Comparison of ENCODE assay signal across 20 mouse cellular contexts in genomic region chr8:120263879-120264278, GRCm38 (mm10). TPM values are rescaled to one million over a fixed set of nuclear protein-coding genes. Genes with fewer than 3 reads are reported as not detected.
A peak's percentile ranks its signal among the peaks of the same experiment; 100 is the strongest.
DNase-seq lines count a peak whose midpoint lies in the region; ATAC-seq lines count a peak whose summit lies in the region.
"Had no signal": no experiment of that assay in that cellular context is flagged by ENCODE, and none has a peak within 500 bp of the region (broad histone marks: within the 10 kb centered on the region; RNA-seq: fewer than 3 reads in every experiment).

No protein-coding gene starts in this region.

- no peak overlapping the region for H3K4me2 ChIP-seq in hindbrain, embryonic 14.5 days (replicated peaks)
- no peak overlapping the region for H3K4me2 ChIP-seq in midbrain, embryonic 16.5 days (ENCODE audit: low read length)
- H3K4me2 ChIP-seq in embryonic facial prominence, embryonic 13.5 days: no peak overlapping the region
- H3K4me2 ChIP-seq in midbrain, embryonic 14.5 days (ENCODE audit: low read length): no peak overlapping the region

- intact Hi-C loops in left cerebral cortex, postnatal 10 days (cut with DNase I): loop anchor here (10.0 kb wide), 1 partner anchor 89 kb away; the partner anchor contains the start of gene Fam92b

- no peak overlapping the region for H3K9ac ChIP-seq in hindbrain, embryonic 14.5 days
- H3K9ac ChIP-seq in midbrain, embryonic 16.5 days (ENCODE audit: low read depth, low read length): no peak overlapping the region
- H3K9ac ChIP-seq in embryonic facial prominence, embryonic 13.5 days: no peak overlapping the region
- H3K9ac ChIP-seq in midbrain, embryonic 14.5 days (replicated peaks; ENCODE audit: low read length): no peak overlapping the region
- H3K9ac ChIP-seq: liver, embryonic 15.5 days had no signal

- H3K27ac ChIP-seq in hindbrain, embryonic 10.5 days: peak overlapping the region; percentile 92; the same call in 1 of the 2 replicates
- H3K27ac ChIP-seq in hindbrain, embryonic 14.5 days: no peak overlapping the region
- peak overlapping the region; percentile 93 for H3K27ac ChIP-seq in midbrain, embryonic 10.5 days (replicated peaks)
- H3K27ac ChIP-seq in midbrain, embryonic 16.5 days (ENCODE audit: low read length): no peak overlapping the region
- peak overlapping the region; percentile 97 for H3K27ac ChIP-seq in embryonic facial prominence, embryonic 13.5 days
- H3K27ac ChIP-seq in midbrain, embryonic 14.5 days (replicated peaks; ENCODE audit: low read depth, low read length): peak overlapping the region; percentile 80; the same call in 1 of the 2 replicates
- H3K27ac ChIP-seq: liver, embryonic 15.5 days had no signal

- DNase-seq in hindbrain, embryonic 10.5 days (ENCODE audit: low spot score): no peak
- DNase-seq in hindbrain, embryonic 14.5 days (ENCODE audit: low spot score): no peak
- no peak for DNase-seq in midbrain, embryonic 10.5 days (ENCODE audit: low spot score)
- DNase-seq in midbrain, embryonic 14.5 days: no peak
- DNase-seq in left cerebral cortex, postnatal 10 days (ENCODE audit: extremely low spot score in 1 of 2, low spot score in 2 of 2): no peak
- DNase-seq in right cerebral cortex, postnatal 10 days (ENCODE audit: low spot score in 2 of 2): no peak
- DNase-seq: adrenal gland, postnatal 25 days; cerebellum, adult 8-10 months; gastrocnemius, postnatal 14 days; heart, postnatal 10 days; kidney, adult 2 months; layer of hippocampus, postnatal 36 days; left cerebral cortex, postnatal 4 days; lung, postnatal 4 days; right cerebral cortex, adult 18-20 months; thymus, postnatal 14 days had no signal

- H3K4me3 ChIP-seq in hindbrain, embryonic 10.5 days: no peak overlapping the region
- no peak overlapping the region for H3K4me3 ChIP-seq in hindbrain, embryonic 14.5 days (replicated peaks; ENCODE audit: low read length)
- no peak overlapping the region for H3K4me3 ChIP-seq in midbrain, embryonic 10.5 days
- H3K4me3 ChIP-seq in midbrain, embryonic 16.5 days (ENCODE audit: low read depth, low read length): no peak overlapping the region
- no peak overlapping the region for H3K4me3 ChIP-seq in embryonic facial prominence, embryonic 13.5 days
- H3K4me3 ChIP-seq in midbrain, embryonic 14.5 days (replicated peaks; ENCODE audit: low read depth, low read length): no peak overlapping the region
- H3K4me3 ChIP-seq: liver, embryonic 15.5 days had no signal

- peaks cover 95% of the 10 kb centered on the region for H3K4me1 ChIP-seq in hindbrain, embryonic 10.5 days (replicated peaks)
- peaks cover 50% of the 10 kb centered on the region for H3K4me1 ChIP-seq in hindbrain, embryonic 14.5 days (replicated peaks; ENCODE audit: control insufficient read depth, insufficient read depth, low read length)
- peaks cover 98% of the 10 kb centered on the region for H3K4me1 ChIP-seq in midbrain, embryonic 10.5 days
- peaks cover 28% of the 10 kb centered on the region for H3K4me1 ChIP-seq in midbrain, embryonic 16.5 days (ENCODE audit: control insufficient read depth, insufficient read depth, low read length)
- H3K4me1 ChIP-seq in embryonic facial prominence, embryonic 13.5 days: peaks cover 95% of the 10 kb centered on the region
- H3K4me1 ChIP-seq in midbrain, embryonic 14.5 days (ENCODE audit: control insufficient read depth, insufficient read depth, low read length): peaks cover 31% of the 10 kb centered on the region

- no peaks in the 10 kb centered on the region for H3K36me3 ChIP-seq in hindbrain, embryonic 10.5 days
- no peaks in the 10 kb centered on the region for H3K36me3 ChIP-seq in hindbrain, embryonic 14.5 days (replicated peaks; ENCODE audit: control insufficient read depth, insufficient read depth)
- H3K36me3 ChIP-seq in midbrain, embryonic 10.5 days: no peaks in the 10 kb centered on the region
- no peaks in the 10 kb centered on the region for H3K36me3 ChIP-seq in midbrain, embryonic 16.5 days (ENCODE audit: control insufficient read depth, insufficient read depth, low read length)
- H3K36me3 ChIP-seq in embryonic facial prominence, embryonic 13.5 days: no peaks in the 10 kb centered on the region
- no peaks in the 10 kb centered on the region for H3K36me3 ChIP-seq in midbrain, embryonic 14.5 days (ENCODE audit: control insufficient read depth, insufficient read depth, low read length)
- H3K36me3 ChIP-seq: liver, embryonic 15.5 days had no signal

- 88% methylated on average over 5 of the region's 5 CpGs for WGBS in hindbrain, embryonic 10.5 days
- 90% methylated on average over 5 of the region's 5 CpGs for WGBS in hindbrain, embryonic 14.5 days
- 91% methylated on average over 5 of the region's 5 CpGs for WGBS in midbrain, embryonic 10.5 days
- WGBS in midbrain, embryonic 16.5 days: 91% methylated on average over 5 of the region's 5 CpGs
- WGBS in embryonic facial prominence, embryonic 13.5 days: 77% methylated on average over 5 of the region's 5 CpGs
- WGBS in midbrain, embryonic 14.5 days: 89% methylated on average over 5 of the region's 5 CpGs

- peaks cover 25% of the 10 kb centered on the region; the same call in 1 of the 2 replicates for H3K27me3 ChIP-seq in hindbrain, embryonic 10.5 days (ENCODE audit: insufficient read depth, poor library complexity, severe bottlenecking)
- no peaks in the 10 kb centered on the region for H3K27me3 ChIP-seq in hindbrain, embryonic 14.5 days (ENCODE audit: control insufficient read depth, insufficient read depth, low read length)
- H3K27me3 ChIP-seq in midbrain, embryonic 10.5 days (ENCODE audit: low read depth, poor library complexity, severe bottlenecking): peaks cover 22% of the 10 kb centered on the region
- peaks cover 3% of the 10 kb centered on the region; the same call in 1 of the 2 replicates for H3K27me3 ChIP-seq in midbrain, embryonic 16.5 days (ENCODE audit: control insufficient read depth, insufficient read depth, low read depth, low read length)
- H3K27me3 ChIP-seq in embryonic facial prominence, embryonic 13.5 days: no peaks in the 10 kb centered on the region
- no peaks in the 10 kb centered on the region for H3K27me3 ChIP-seq in midbrain, embryonic 14.5 days (ENCODE audit: control insufficient read depth, insufficient read depth, low read length)
- H3K27me3 ChIP-seq: Patski had no signal

- H3K9me3 ChIP-seq in hindbrain, embryonic 10.5 days: no peaks in the 10 kb centered on the region
- no peaks in the 10 kb centered on the region for H3K9me3 ChIP-seq in hindbrain, embryonic 14.5 days (ENCODE audit: control insufficient read depth, low read length)
- no peaks in the 10 kb centered on the region for H3K9me3 ChIP-seq in midbrain, embryonic 10.5 days (replicated peaks)
- H3K9me3 ChIP-seq in midbrain, embryonic 16.5 days (replicated peaks; ENCODE audit: control insufficient read depth, low read length, poor library complexity, severe bottlenecking): no peaks in the 10 kb centered on the region
- no peaks in the 10 kb centered on the region for H3K9me3 ChIP-seq in embryonic facial prominence, embryonic 13.5 days
- no peaks in the 10 kb centered on the region for H3K9me3 ChIP-seq in midbrain, embryonic 14.5 days (ENCODE audit: control insufficient read depth, low read length)
- H3K9me3 ChIP-seq: liver, embryonic 15.5 days had no signal

- ATAC-seq in hindbrain, embryonic 14.5 days (ENCODE audit: low FRiP score): no peak
- ATAC-seq in midbrain, embryonic 16.5 days: no peak
- no peak for ATAC-seq in embryonic facial prominence, embryonic 13.5 days (ENCODE audit: insufficient number of reproducible peaks, insufficient read depth, low FRiP score, low TSS enrichment, low read depth)
- no peak for ATAC-seq in midbrain, embryonic 14.5 days (ENCODE audit: low FRiP score, low TSS enrichment)
- ATAC-seq: Patski had no signal

RNA-seq across cellular contexts. Expression of gene Gse1, which starts 35.6 kb away (rescaled TPM):
- 14.3 and 22.9 TPM in 2 replicates for polyA plus RNA-seq in hindbrain, embryonic 10.5 days (2016; fragmentation: Nextera tagmentation; extraction: Ambion mirVana)
- polyA plus RNA-seq in hindbrain, embryonic 14.5 days (2014; fragmentation: Nextera tagmentation; extraction: Ambion mirVana): 18.8 and 23.9 TPM in 2 replicates
- polyA plus RNA-seq in midbrain, embryonic 10.5 days (2016; fragmentation: Nextera tagmentation; extraction: Ambion mirVana): 12.7 and 15.6 TPM in 2 replicates
- 13.3 and 17.6 TPM in 2 replicates for polyA plus RNA-seq in midbrain, embryonic 16.5 days (2015; fragmentation: Nextera tagmentation; extraction: Ambion mirVana)
- polyA plus RNA-seq in embryonic facial prominence, embryonic 13.5 days (2015; fragmentation: Nextera tagmentation; extraction: Ambion mirVana): 6.4 and 8.6 TPM in 2 replicates
- polyA plus RNA-seq in midbrain, embryonic 14.5 days (2014; fragmentation: Nextera tagmentation; extraction: Ambion mirVana): 28.6 and 29.0 TPM in 2 replicates
- total RNA-seq in left cerebral cortex, postnatal 10 days (2021): 10 to 100 TPM; 41.7 to 45.3 TPM

Comparison
In these comparisons a context has a peak if more than half of its experiments do, and no peak if none do; other contexts are left out.
1. H3K27ac ChIP-seq: peak in hindbrain, embryonic 10.5 days (single experiment), midbrain, embryonic 10.5 days (single experiment), embryonic facial prominence, embryonic 13.5 days (single experiment) and midbrain, embryonic 14.5 days (single experiment); none in hindbrain, embryonic 14.5 days (single experiment) and midbrain, embryonic 16.5 days (single experiment).